Mouse (Mus musculus) A20 (cell line): ENCODE data around the gene Twist2.

Experiments used
- DNase-seq: peaks from one replicate; pipeline ENCODE4 v3.0.0-alpha.2; 2011; ENCODE audit warnings: low read depth, low spot score

The Twist2 gene

GRCm38 (mm10) chr1:91816571-91816970 is 15.3 kb downstream of the Twist2 start:
- no peak for DNase-seq

GRCm38 (mm10) chr1:91819237-91819636 is 18.0 kb downstream of the Twist2 start:
- peak; percentile 35 for DNase-seq

- DNase-seq = no peak
Observed at GRCm38 (mm10) chr1:91820531-91820930, 19.3 kb downstream of the Twist2 start.

GRCm38 (mm10) chr1:91822316-91822824 is 21.1 kb downstream of the Twist2 start:
- DNase-seq = no peak

- DNase-seq = no peak
Observed at GRCm38 (mm10) chr1:91823530-91823929, 22.3 kb downstream of the Twist2 start.

GRCm38 (mm10) chr1:91823951-91824350 is 22.7 kb downstream of the Twist2 start:
- no peak for DNase-seq

- no peak for DNase-seq
Observed at GRCm38 (mm10) chr1:91825261-91825660, 24.0 kb downstream of the Twist2 start.

- DNase-seq = no peak
Observed at GRCm38 (mm10) chr1:91831978-91832377, 30.7 kb downstream of the Twist2 start.

GRCm38 (mm10) chr1:91839557-91839956 is 38.3 kb downstream of the Twist2 start:
- DNase-seq = no peak

- DNase-seq = no peak
Observed at GRCm38 (mm10) chr1:91839979-91840378, 38.7 kb downstream of the Twist2 start.

- no peak for DNase-seq
Observed at GRCm38 (mm10) chr1:91844236-91844635, 43.0 kb downstream of the Twist2 start.

- DNase-seq = no peak
Observed at GRCm38 (mm10) chr1:91844681-91845379, 43.6 kb downstream of the Twist2 start.

- no peak for DNase-seq
Observed at GRCm38 (mm10) chr1:91845380-91845957, 44.2 kb downstream of the Twist2 start.

GRCm38 (mm10) chr1:91851300-91851699 is 50.0 kb downstream of the Twist2 start:
- no peak for DNase-seq

- no peak for DNase-seq
Observed at GRCm38 (mm10) chr1:91856771-91857664, 55.8 kb downstream of the Twist2 start.

GRCm38 (mm10) chr1:91858101-91858790 is 57.0 kb downstream of the Twist2 start:
- no peak for DNase-seq

- DNase-seq = no peak
Observed at GRCm38 (mm10) chr1:91858901-91859300, 57.6 kb downstream of the Twist2 start.

- no peak for DNase-seq
Observed at GRCm38 (mm10) chr1:91861511-91861910, 60.2 kb downstream of the Twist2 start.

- no peak for DNase-seq
Observed at GRCm38 (mm10) chr1:91866001-91866400, 64.7 kb downstream of the Twist2 start.

GRCm38 (mm10) chr1:91871101-91871500 is 69.8 kb downstream of the Twist2 start:
- no peak for DNase-seq

GRCm38 (mm10) chr1:91872388-91873059 is 71.3 kb downstream of the Twist2 start:
- no peak for DNase-seq
